Mouse (Mus musculus): ENCODE results near the gene Uaca.

GRCm38 (mm10) chr9:60794841-60795351 is 554 bp downstream of the Uaca start:
- TF ChIP-seq EP300 (IDR thresholded peaks at IDR 0.05; ENCODE audit: low read depth) (no peak), CTCF (IDR thresholded peaks at IDR 0.05; ENCODE audit: low read depth) (no peak)

All from liver, embryonic 14.5 days (tissue).